Comparison of ENCODE assay signal across 9 mouse cellular contexts in the genomic region with DNA sequence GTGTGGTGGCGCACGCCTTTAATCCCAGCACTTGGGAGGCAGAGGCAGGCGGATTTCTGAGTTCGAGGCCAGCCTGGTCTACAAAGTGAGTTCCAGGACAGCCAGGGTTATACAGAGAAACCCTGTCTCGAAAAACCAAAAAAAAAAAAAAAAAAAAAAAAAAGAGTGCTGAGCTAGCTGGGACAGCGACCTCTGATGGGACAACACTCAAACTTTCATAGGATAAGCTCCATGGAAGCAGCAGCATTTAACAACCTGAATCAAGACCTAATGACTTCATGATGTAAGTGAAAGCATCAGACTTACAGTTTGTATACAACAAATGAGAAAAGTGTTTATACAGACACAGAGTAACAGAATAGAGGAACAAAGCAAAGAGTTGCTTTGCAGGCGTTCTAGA. TPM values are rescaled to one million over a fixed set of nuclear protein-coding genes. Genes with fewer than 3 reads are reported as not detected.
DNase-seq lines count a peak whose midpoint lies in the region; TF ChIP-seq lines count a peak whose summit lies in the region.
"Not testable (repeated sequence)": the region's sequence is repeated elsewhere in the genome, so short reads cannot be mapped to it uniquely, and the experiment has no call there.
"Had no signal": no experiment of that assay in that cellular context is flagged by ENCODE, and none has a peak within 500 bp of the region (broad histone marks: within the 10 kb centered on the region; RNA-seq: fewer than 3 reads in every experiment).

No protein-coding gene starts in this region.

- H3K36me3 ChIP-seq in CH12.LX (replicated peaks in 1 of 2; ENCODE audit: control insufficient read depth in 1 of 2, insufficient read depth in 1 of 2, low read length in 1 of 2); ES-E14 (ENCODE audit: control insufficient read depth, insufficient read depth, low read length, poor library complexity, severe bottlenecking); MEL (ENCODE audit: control insufficient read depth in 1 of 2, insufficient read depth in 2 of 2, low read length in 2 of 2): not testable (repeated sequence)

- not testable (repeated sequence) for H3K27ac ChIP-seq in CH12.LX (ENCODE audit: insufficient read depth, low read depth); ES-E14 (ENCODE audit: insufficient read depth, low read depth, low read length, poor library complexity, severe bottlenecking); MEL (ENCODE audit: control insufficient read depth, low read depth, low read length)

- not testable (repeated sequence) for H3K9ac ChIP-seq in CH12.LX (ENCODE audit: insufficient read depth, low read depth); ES-E14 (ENCODE audit: insufficient read depth, low read depth, low read length, poor library complexity, severe bottlenecking); MEL (ENCODE audit: control insufficient read depth, low read depth, low read length, poor library complexity, severe bottlenecking)

- TF ChIP-seq CTCF in CH12.LX (conservative IDR thresholded peaks at IDR 0.05 in 1 of 2, IDR thresholded peaks at IDR 0.05 in 1 of 2; ENCODE audit: low read depth in 2 of 2, low read length in 2 of 2); MEL (IDR thresholded peaks at IDR 0.05 in 2 of 3, conservative IDR thresholded peaks at IDR 0.05 in 1 of 3; ENCODE audit: control insufficient read depth in 1 of 3, insufficient read depth in 1 of 3, low read depth in 2 of 3, low read length in 3 of 3, poor library complexity in 1 of 3, severe bottlenecking in 1 of 3): not testable (repeated sequence)

- dilution Hi-C loops in CH12.LX (cut with MboI; ENCODE audit: extremely low pct_ligation_motif_present, extremely low pct_unique_long_range_greater_than_20kb, low sequenced_read_pairs) = not testable (repeated sequence)

- not testable (repeated sequence) for H3K4me2 ChIP-seq in CH12.LX (ENCODE audit: insufficient read depth, low read depth, poor library complexity, severe bottlenecking)

- H3K4me3 ChIP-seq in CH12.LX (replicated peaks in 1 of 3; ENCODE audit: low read depth in 2 of 3, low read length in 2 of 3, poor library complexity in 1 of 3); ES-E14 (ENCODE audit: insufficient read depth in 1 of 2, low read depth in 1 of 2, low read length in 2 of 2, poor library complexity in 1 of 2, severe bottlenecking in 1 of 2); MEL (ENCODE audit: control insufficient read depth in 1 of 2, insufficient read depth in 1 of 2, low read depth in 2 of 2, low read length in 2 of 2): not testable (repeated sequence)

- H3K27me3 ChIP-seq in CH12.LX (replicated peaks) = not testable (repeated sequence)
- peaks cover 16 to 26% of the 10 kb centered on the region in 2 experiments for H3K27me3 ChIP-seq in MEL (ENCODE audit: control insufficient read depth in 1 of 2, insufficient read depth in 2 of 2, low read length in 2 of 2)

- H3K4me1 ChIP-seq in CH12.LX (ENCODE audit: control insufficient read depth in 1 of 2, insufficient read depth in 2 of 2); ES-E14 (ENCODE audit: control insufficient read depth in 2 of 2, insufficient read depth in 2 of 2, low read length in 2 of 2, poor library complexity in 1 of 2); MEL (ENCODE audit: control insufficient read depth in 1 of 2, insufficient read depth in 2 of 2, low read length in 2 of 2): not testable (repeated sequence)

- not testable (repeated sequence) for H3K9me3 ChIP-seq in CH12.LX (replicated peaks; ENCODE audit: low read length); ES-E14 (ENCODE audit: control insufficient read depth, insufficient read depth, low read depth, low read length); MEL (replicated peaks; ENCODE audit: insufficient read depth, low read length)

- in situ Hi-C loops in CH12.LX (cut with MboI; ENCODE audit: low pct_ligation_motif_present, low pct_unique_long_range_greater_than_20kb, low sequenced_read_pairs); ES-E14 (cut with MboI; ENCODE audit: low sequenced_read_pairs in 2 of 2, unreplicated experiment in 2 of 2): not testable (repeated sequence)

- not testable (repeated sequence) for DNase-seq in CH12.LX (ENCODE audit: extremely low read depth); ES-E14 (ENCODE audit: low read depth, low spot score); MEL (ENCODE audit: low read depth, low spot score)
- DNase-seq in ES-CJ7 (ENCODE audit: low read depth, low spot score) (peak; percentile 9), R1 (ENCODE audit: low read depth, low spot score) (peak; percentile 8)

- not testable (repeated sequence) for TF ChIP-seq RAD21 in CH12.LX (IDR thresholded peaks at IDR 0.05; ENCODE audit: low read depth, low read length); MEL (IDR thresholded peaks at IDR 0.05; ENCODE audit: low read depth, low read length)

- not testable (repeated sequence) for TF ChIP-seq POLR2A in CH12.LX (IDR thresholded peaks at IDR 0.05; ENCODE audit: low read depth, low read length); MEL (IDR thresholded peaks at IDR 0.05; ENCODE audit: control insufficient read depth in 1 of 2, insufficient read depth in 1 of 2, low read depth in 1 of 2, low read length in 2 of 2, poor library complexity in 1 of 2)

- H3K79me2 ChIP-seq in CH12.LX (replicated peaks; ENCODE audit: control insufficient read depth, extremely low read depth, insufficient read depth, poor library complexity, severe bottlenecking); MEL (ENCODE audit: control insufficient read depth, insufficient read depth, low read length, poor library complexity): not testable (repeated sequence)

- TF ChIP-seq EP300 in CH12.LX (IDR thresholded peaks at IDR 0.05; ENCODE audit: low read length); MEL (IDR thresholded peaks at IDR 0.05; ENCODE audit: low read depth in 1 of 2, low read length in 2 of 2): not testable (repeated sequence)

TF ChIP-seq in CH12.LX, 34 proteins besides CTCF, POLR2A, EP300 and RAD21:
- TF ChIP-seq ZNF384 (IDR thresholded peaks at IDR 0.05; ENCODE audit: low read depth, low read length) = peak; percentile 61

TF ChIP-seq in ES-E14, 5 proteins besides CTCF, POLR2A, EP300 and RAD21:
- TF ChIP-seq ZNF384 (IDR thresholded peaks at IDR 0.05; ENCODE audit: low read depth, low read length) = peak; percentile 71; the same call in 1 of the 2 replicates

TF ChIP-seq in MEL, 35 proteins besides CTCF, POLR2A, EP300 and RAD21:
- peak; percentile 63 for TF ChIP-seq ZNF384 (IDR thresholded peaks at IDR 0.05; ENCODE audit: low read depth, low read length)
TF ChIP-seq in MEL: peak in this region for 1; not testable (repeated sequence) for 34.

RNA-seq across cellular contexts. Expression of a gene that starts 32.4 kb away (rescaled TPM):
- total RNA-seq in CH12.LX (2012; rRNA removed) (0.13 and 0.17 TPM in 2 replicates), CH12.LX (2014; rRNA removed) (not detected in 2 replicates), ES-E14 (2012; rRNA removed) (0.27 and 0.32 TPM in 2 replicates), MEL (2012; rRNA removed) (not detected in 2 replicates)
- polyA plus RNA-seq in CH12.LX (2012; ENCODE audit: insufficient read length, low read depth) (not detected in 2 replicates), MEL (2012; ENCODE audit: insufficient read depth in 1 of 2, insufficient read length in 2 of 2, low read depth in 1 of 2, low replicate concordance in 2 of 2, missing spikeins in 1 of 2) (not detected)
- polyA plus RNA-seq: activated CD4-positive, CD25-positive, alpha-beta regulatory T cell, adult 4 months; C2C12; CD4-positive, CD25-positive, alpha-beta regulatory T cell, adult 4 months; G1E had no signal
